ENCODE assay signal across 8 mouse cellular contexts in the genomic region with DNA sequence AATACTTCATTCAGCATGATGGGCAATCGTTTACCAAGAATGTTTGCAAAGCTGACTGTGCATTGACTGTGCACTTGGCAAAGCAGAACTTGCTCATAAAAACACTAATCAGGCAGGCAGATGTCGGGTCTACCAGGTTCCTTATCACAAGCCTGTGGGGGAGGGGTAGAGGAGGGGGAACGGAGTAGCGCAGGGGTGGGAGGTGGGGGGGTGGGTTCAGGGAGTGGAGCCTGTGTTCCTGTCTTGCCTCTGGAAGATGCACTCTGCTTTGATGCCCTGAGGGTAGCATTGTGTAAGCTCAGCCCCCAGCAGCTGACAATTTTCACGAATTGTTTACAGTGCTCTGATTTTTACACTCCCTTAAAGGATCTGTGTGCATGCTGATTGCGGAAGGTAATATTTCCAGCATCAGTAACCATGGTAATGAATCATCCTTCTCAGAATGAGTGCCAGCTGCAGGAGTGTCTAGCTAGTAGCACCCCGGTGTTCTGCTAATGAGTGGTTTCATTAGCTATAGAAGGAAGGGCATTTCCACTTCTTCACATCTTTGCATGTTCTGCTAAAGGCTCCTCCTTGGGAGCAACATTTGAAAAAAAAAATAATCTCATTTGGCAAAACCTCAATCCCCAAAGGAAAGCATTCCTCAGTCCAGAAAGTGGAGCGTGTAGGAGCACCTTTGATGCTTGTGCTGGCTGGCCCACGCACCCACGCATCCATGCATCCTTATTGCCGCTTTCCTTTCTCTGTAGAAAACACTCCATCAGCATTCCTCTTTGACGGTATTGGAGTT. TPM values are rescaled to one million over a fixed set of nuclear protein-coding genes. Genes with fewer than 3 reads are reported as not detected.
DNase-seq lines count a peak whose midpoint lies in the region; ATAC-seq lines count a peak whose summit lies in the region.

No protein-coding gene starts in this region.

- H3K27me3 ChIP-seq in heart, embryonic 13.5 days (replicated peaks): 0 out of 2 replicates have a peak, but pooled peaks cover 3% of the 10 kb centered on the region
- H3K27me3 ChIP-seq in hindbrain, embryonic 12.5 days: no peaks in the 10 kb centered on the region
- no peaks in the 10 kb centered on the region for H3K27me3 ChIP-seq in midbrain, embryonic 13.5 days

- peaks cover 30% of the 10 kb centered on the region for H3K4me1 ChIP-seq in heart, embryonic 13.5 days
- H3K4me1 ChIP-seq in hindbrain, embryonic 12.5 days: peaks cover 21% of the 10 kb centered on the region
- peaks cover 43% of the 10 kb centered on the region for H3K4me1 ChIP-seq in midbrain, embryonic 13.5 days (replicated peaks)

- ATAC-seq in heart, embryonic 13.5 days (ENCODE audit: extremely low read depth, insufficient number of reproducible peaks, low FRiP score, low TSS enrichment): no peak
- peak; percentile 88 for ATAC-seq in hindbrain, embryonic 12.5 days (ENCODE audit: low FRiP score)
- ATAC-seq in midbrain, embryonic 13.5 days: peak; percentile 89

- 33% methylated on average over 12 of the region's 12 CpGs for WGBS in heart, embryonic 13.5 days
- WGBS in hindbrain, embryonic 12.5 days: 29% methylated on average over 12 of the region's 12 CpGs
- 12% methylated on average over 12 of the region's 12 CpGs for WGBS in midbrain, embryonic 13.5 days

- intact Hi-C loops in heart, postnatal 36 days (cut with DNase I): no loop called here

- no peak for DNase-seq in heart, postnatal 36 days
- DNase-seq in cerebellum, adult 8-10 months: peak; percentile 33
- no peak for DNase-seq in c-Kit-positive CD71-positive TER-119-positive erythroid progenitor cells, embryonic 14.5 days (ENCODE audit: low spot score)
- DNase-seq in testis, postnatal 10 days (ENCODE audit: low spot score): no peak
- DNase-seq in adrenal gland, adult 2 months: no peak

- peak overlapping the region; percentile 27 for H3K4me2 ChIP-seq in heart, embryonic 13.5 days
- H3K4me2 ChIP-seq in hindbrain, embryonic 12.5 days (replicated peaks): peak overlapping the region; percentile 34
- peak overlapping the region; percentile 44 for H3K4me2 ChIP-seq in midbrain, embryonic 13.5 days (replicated peaks)

- no peaks in the 10 kb centered on the region for H3K9me3 ChIP-seq in heart, embryonic 13.5 days
- no peaks in the 10 kb centered on the region for H3K9me3 ChIP-seq in hindbrain, embryonic 12.5 days (replicated peaks)
- H3K9me3 ChIP-seq in midbrain, embryonic 13.5 days: no peaks in the 10 kb centered on the region

- H3K4me3 ChIP-seq in heart, embryonic 13.5 days: no peak overlapping the region
- H3K4me3 ChIP-seq in hindbrain, embryonic 12.5 days: no peak overlapping the region
- H3K4me3 ChIP-seq in midbrain, embryonic 13.5 days (replicated peaks): peak overlapping the region; percentile 15

- no peaks in the 10 kb centered on the region for H3K36me3 ChIP-seq in heart, embryonic 13.5 days
- no peaks in the 10 kb centered on the region for H3K36me3 ChIP-seq in hindbrain, embryonic 12.5 days
- no peaks in the 10 kb centered on the region for H3K36me3 ChIP-seq in midbrain, embryonic 13.5 days

- no peak overlapping the region for H3K9ac ChIP-seq in heart, embryonic 13.5 days
- H3K9ac ChIP-seq in hindbrain, embryonic 12.5 days: no peak overlapping the region
- H3K9ac ChIP-seq in midbrain, embryonic 13.5 days (replicated peaks): 0 out of 2 replicates have a peak overlapping the region, but pooled peaks have one; percentile 46

- H3K27ac ChIP-seq in heart, embryonic 13.5 days (replicated peaks): no peak overlapping the region
- H3K27ac ChIP-seq in hindbrain, embryonic 12.5 days: peak overlapping the region; percentile 81
- H3K27ac ChIP-seq in midbrain, embryonic 13.5 days: peak overlapping the region; percentile 77

RNA-seq across cellular contexts. Expression of a gene that starts 36.8 kb away (rescaled TPM):
- 0.73 and 0.94 TPM in 2 replicates for polyA plus RNA-seq in heart, embryonic 13.5 days (2015; fragmentation: Nextera tagmentation; extraction: Ambion mirVana)
- not detected for total RNA-seq in heart, postnatal 36 days (2021)
- polyA plus RNA-seq in hindbrain, embryonic 12.5 days (2016; fragmentation: Nextera tagmentation; extraction: Ambion mirVana): 28.2 and 30.4 TPM in 2 replicates
- polyA plus RNA-seq in midbrain, embryonic 13.5 days (2015; fragmentation: Nextera tagmentation; extraction: Ambion mirVana): 27.2 and 30.8 TPM in 2 replicates
- 1 to 10 TPM; 2.8 to 3.7 TPM for total RNA-seq in adrenal gland, adult 2 months (2021)
- polyA plus RNA-seq in adrenal gland, adult 2 months (2012; rRNA removed): 0.35 and 0.57 TPM in 2 replicates

Comparison
In these comparisons a context has a peak if more than half of its experiments do, and no peak if none do; other contexts are left out.
1. RNA of a gene that starts 36.8 kb away (polyA plus RNA-seq): 27.2 to 30.8 TPM in midbrain, embryonic 13.5 days and 28.2 to 30.4 TPM in hindbrain, embryonic 12.5 days; 0.73 to 0.94 TPM in heart, embryonic 13.5 days and 0.35 to 0.57 TPM in adrenal gland, adult 2 months; every median in the first group is over 10 times any median in the second.
2. Peak in every context shown above with its lines, with median percentiles within 50 percentile points of each other: H3K4me2 ChIP-seq.